Mouse (Mus musculus): ENCODE results near the gene Lcorl. TPM values are rescaled to one million over a fixed set of nuclear protein-coding genes. Genes with fewer than 3 reads are reported as not detected.
A peak's percentile ranks its signal among the peaks of the same experiment; 100 is the strongest.

Lcorl gene
- polyA plus RNA-seq (2014; fragmentation: Nextera tagmentation; extraction: Ambion mirVana), result 84.7 and 88.5 TPM in 2 replicates

- peak; percentile 95 for ATAC-seq (ENCODE audit: low FRiP score, low TSS enrichment)
- H3K36me3 ChIP-seq (ENCODE audit: control insufficient read depth, insufficient read depth, low read length), result no peaks in the 10 kb centered on the region
- H3K4me1 ChIP-seq (ENCODE audit: control insufficient read depth, insufficient read depth, low read length), result no peaks in the 10 kb centered on the region; the same call in 1 of the 2 replicates
- no peaks in the 10 kb centered on the region for H3K9me3 ChIP-seq (ENCODE audit: control insufficient read depth, low read length)
- peak within 1 kb of the TSS; percentile 95 for H3K9ac ChIP-seq (replicated peaks; ENCODE audit: low read length)
- peak within 1 kb of the TSS; percentile 99 for H3K27ac ChIP-seq (replicated peaks; ENCODE audit: low read depth, low read length)
- H3K4me3 ChIP-seq (replicated peaks; ENCODE audit: low read depth, low read length), result peak within 1 kb of the TSS; percentile 96
- H3K4me2 ChIP-seq (ENCODE audit: low read length), result peak within 1 kb of the TSS; percentile 60
- no peaks in the 10 kb centered on the region for H3K27me3 ChIP-seq (ENCODE audit: control insufficient read depth, insufficient read depth, low read length)
- DNase-seq, result peak; percentile 98
- WGBS, result under 1% methylated on average over 73 of the region's 79 CpGs
Measured at GRCm38 (mm10) chr5:45857254-45858011, at the start of gene Lcorl. Gene Lcorl, minus strand, starts transcription at chr5:45857615.

- Histone ChIP-seq H3K36me3 (ENCODE audit: control insufficient read depth, insufficient read depth, low read length) (no peaks in the 10 kb centered on the region), H3K9me3 (ENCODE audit: control insufficient read depth, low read length) (no peaks in the 10 kb centered on the region), H3K4me2 (ENCODE audit: low read length) (no peak overlapping the region), H3K4me1 (ENCODE audit: control insufficient read depth, insufficient read depth, low read length) (no peaks in the 10 kb centered on the region), H3K27me3 (ENCODE audit: control insufficient read depth, insufficient read depth, low read length) (no peaks in the 10 kb centered on the region), H3K27ac (replicated peaks; ENCODE audit: low read depth, low read length) (no peak overlapping the region), H3K4me3 (replicated peaks; ENCODE audit: low read depth, low read length) (no peak overlapping the region), H3K9ac (replicated peaks; ENCODE audit: low read length) (no peak overlapping the region)
- WGBS, result 96% methylated on average over 2 of the region's 2 CpGs
- DNase-seq, result no peak
- no peak for ATAC-seq (ENCODE audit: low FRiP score, low TSS enrichment)
Measured at GRCm38 (mm10) chr5:45904683-45905082, 47.3 kb upstream of the Lcorl start.

- H3K4me1 ChIP-seq (ENCODE audit: control insufficient read depth, insufficient read depth, low read length), result no peaks in the 10 kb centered on the region
- no peak overlapping the region for H3K4me3 ChIP-seq (replicated peaks; ENCODE audit: low read depth, low read length)
- no peak overlapping the region for H3K9ac ChIP-seq (replicated peaks; ENCODE audit: low read length)
- no peak overlapping the region for H3K4me2 ChIP-seq (ENCODE audit: low read length)
- H3K36me3 ChIP-seq (ENCODE audit: control insufficient read depth, insufficient read depth, low read length), result no peaks in the 10 kb centered on the region
- H3K9me3 ChIP-seq (ENCODE audit: control insufficient read depth, low read length), result no peaks in the 10 kb centered on the region
- no peaks in the 10 kb centered on the region for H3K27me3 ChIP-seq (ENCODE audit: control insufficient read depth, insufficient read depth, low read length)
- ATAC-seq (ENCODE audit: low FRiP score, low TSS enrichment) (no peak), DNase-seq (no peak)
- WGBS, result 72% methylated on average over 3 of the region's 3 CpGs
- H3K27ac ChIP-seq (replicated peaks; ENCODE audit: low read depth, low read length), result no peak overlapping the region
Measured at GRCm38 (mm10) chr5:45903246-45903645, 45.8 kb upstream of the Lcorl start.

GRCm38 (mm10) chr5:45895362-45895761 lies 37.9 kb upstream of the Lcorl start:
- no peak for DNase-seq
- 78% methylated on average over 1 of the region's 1 CpGs for WGBS

GRCm38 (mm10) chr5:45893696-45894095 lies 36.3 kb upstream of the Lcorl start:
- H3K4me3 ChIP-seq (replicated peaks; ENCODE audit: low read depth, low read length), result no peak overlapping the region
- no peaks in the 10 kb centered on the region for H3K36me3 ChIP-seq (ENCODE audit: control insufficient read depth, insufficient read depth, low read length)
- no peak overlapping the region for H3K9ac ChIP-seq (replicated peaks; ENCODE audit: low read length)
- H3K27me3 ChIP-seq (ENCODE audit: control insufficient read depth, insufficient read depth, low read length), result no peaks in the 10 kb centered on the region
- DNase-seq (no peak), ATAC-seq (ENCODE audit: low FRiP score, low TSS enrichment) (no peak)
- H3K4me2 ChIP-seq (ENCODE audit: low read length), result no peak overlapping the region
- H3K4me1 ChIP-seq (ENCODE audit: control insufficient read depth, insufficient read depth, low read length), result no peaks in the 10 kb centered on the region
- 91% methylated on average over 3 of the region's 3 CpGs for WGBS
- H3K9me3 ChIP-seq (ENCODE audit: control insufficient read depth, low read length), result no peaks in the 10 kb centered on the region
- H3K27ac ChIP-seq (replicated peaks; ENCODE audit: low read depth, low read length), result no peak overlapping the region

More at GRCm38 (mm10) chr5:45895362-45895761, 37.9 kb upstream of the Lcorl start:
- Histone ChIP-seq H3K36me3 (ENCODE audit: control insufficient read depth, insufficient read depth, low read length) (no peaks in the 10 kb centered on the region), H3K9ac (replicated peaks; ENCODE audit: low read length) (no peak overlapping the region), H3K27me3 (ENCODE audit: control insufficient read depth, insufficient read depth, low read length) (no peaks in the 10 kb centered on the region), H3K9me3 (ENCODE audit: control insufficient read depth, low read length) (no peaks in the 10 kb centered on the region), H3K4me1 (ENCODE audit: control insufficient read depth, insufficient read depth, low read length) (no peaks in the 10 kb centered on the region), H3K4me2 (ENCODE audit: low read length) (no peak overlapping the region), H3K4me3 (replicated peaks; ENCODE audit: low read depth, low read length) (no peak overlapping the region), H3K27ac (replicated peaks; ENCODE audit: low read depth, low read length) (no peak overlapping the region)
- ATAC-seq (ENCODE audit: low FRiP score, low TSS enrichment), result no peak

GRCm38 (mm10) chr5:45876328-45876727 lies 18.9 kb upstream of the Lcorl start:
- no peak overlapping the region for H3K4me3 ChIP-seq (replicated peaks; ENCODE audit: low read depth, low read length)
- H3K9ac ChIP-seq (replicated peaks; ENCODE audit: low read length), result no peak overlapping the region
- no peaks in the 10 kb centered on the region for H3K9me3 ChIP-seq (ENCODE audit: control insufficient read depth, low read length)
- DNase-seq (no peak), ATAC-seq (ENCODE audit: low FRiP score, low TSS enrichment) (no peak)
- no peaks in the 10 kb centered on the region for H3K36me3 ChIP-seq (ENCODE audit: control insufficient read depth, insufficient read depth, low read length)
- H3K27me3 ChIP-seq (ENCODE audit: control insufficient read depth, insufficient read depth, low read length), result no peaks in the 10 kb centered on the region
- WGBS, result 97% methylated on average over 1 of the region's 1 CpGs
- H3K4me2 ChIP-seq (ENCODE audit: low read length), result no peak overlapping the region
- no peaks in the 10 kb centered on the region for H3K4me1 ChIP-seq (ENCODE audit: control insufficient read depth, insufficient read depth, low read length)
- no peak overlapping the region for H3K27ac ChIP-seq (replicated peaks; ENCODE audit: low read depth, low read length)

- DNase-seq, result no peak
- H3K36me3 ChIP-seq (ENCODE audit: control insufficient read depth, insufficient read depth, low read length), result no peaks in the 10 kb centered on the region
- no peaks in the 10 kb centered on the region for H3K9me3 ChIP-seq (ENCODE audit: control insufficient read depth, low read length)
- no peak overlapping the region for H3K4me3 ChIP-seq (replicated peaks; ENCODE audit: low read depth, low read length)
- no peak for ATAC-seq (ENCODE audit: low FRiP score, low TSS enrichment)
- H3K4me1 ChIP-seq (ENCODE audit: control insufficient read depth, insufficient read depth, low read length), result no peaks in the 10 kb centered on the region
- H3K27ac ChIP-seq (replicated peaks; ENCODE audit: low read depth, low read length), result no peak overlapping the region
- 90% methylated on average over 4 of the region's 4 CpGs for WGBS
- H3K27me3 ChIP-seq (ENCODE audit: control insufficient read depth, insufficient read depth, low read length), result no peaks in the 10 kb centered on the region
- H3K9ac ChIP-seq (replicated peaks; ENCODE audit: low read length), result no peak overlapping the region
- no peak overlapping the region for H3K4me2 ChIP-seq (ENCODE audit: low read length)
Measured at GRCm38 (mm10) chr5:45875472-45875871, 18.1 kb upstream of the Lcorl start.

- H3K9ac ChIP-seq (replicated peaks; ENCODE audit: low read length), result no peak overlapping the region
- no peaks in the 10 kb centered on the region for H3K27me3 ChIP-seq (ENCODE audit: control insufficient read depth, insufficient read depth, low read length)
- H3K4me2 ChIP-seq (ENCODE audit: low read length), result no peak overlapping the region
- no peak overlapping the region for H3K4me3 ChIP-seq (replicated peaks; ENCODE audit: low read depth, low read length)
- H3K9me3 ChIP-seq (ENCODE audit: control insufficient read depth, low read length), result no peaks in the 10 kb centered on the region
- no peak overlapping the region for H3K27ac ChIP-seq (replicated peaks; ENCODE audit: low read depth, low read length)
- WGBS, result 93% methylated on average over 4 of the region's 4 CpGs
- DNase-seq, result no peak
- H3K4me1 ChIP-seq (ENCODE audit: control insufficient read depth, insufficient read depth, low read length), result no peaks in the 10 kb centered on the region
- no peaks in the 10 kb centered on the region for H3K36me3 ChIP-seq (ENCODE audit: control insufficient read depth, insufficient read depth, low read length)
- no peak for ATAC-seq (ENCODE audit: low FRiP score, low TSS enrichment)
Measured at GRCm38 (mm10) chr5:45874284-45875030, 17.0 kb upstream of the Lcorl start.

Data from midbrain, embryonic 14.5 days (tissue).